Mouse (Mus musculus) limb, embryonic 13.5 days (tissue): ENCODE results near the gene Creb3. TPM values are rescaled to one million over a fixed set of nuclear protein-coding genes. Genes with fewer than 3 reads are reported as not detected.
"Not testable (repeated sequence)": the region's sequence is repeated elsewhere in the genome, so short reads cannot be mapped to it uniquely, and the experiment has no call there.

Experiments
- ATAC-seq: fragments of 200-750 bp; cut with Nextera tagmentation; 2 replicates; pipeline ENCODE4 v1.8.0; 2017; ENCODE audit warnings: low read depth, moderate number of reproducible peaks, moderate TSS enrichment; ENCODE audit not compliant: low FRiP score
- H3K27ac ChIP-seq: fragments of 300-500 bp; sonication (generic); 2 replicates; pipeline ENCODE4 v1.5.1; 2015; ENCODE audit warnings: inconsistent platforms, mild to moderate bottlenecking, moderate library complexity
- H3K27me3 ChIP-seq: fragments of 300-500 bp; sonication (generic); 2 replicates; pipeline ENCODE4 v1.6.1; 2015; ENCODE audit warnings: mild to moderate bottlenecking, inconsistent platforms
- H3K36me3 ChIP-seq: fragments of 300-500 bp; sonication (generic); 2 replicates; pipeline ENCODE4 v1.6.1; 2015; ENCODE audit warnings: inconsistent platforms, mild to moderate bottlenecking, moderate library complexity
- H3K4me1 ChIP-seq: fragments of 300-500 bp; sonication (generic); 2 replicates; pipeline ENCODE4 v1.6.1; 2015; ENCODE audit warnings: inconsistent platforms
- H3K4me2 ChIP-seq: fragments of 300-500 bp; sonication (generic); replicated peaks from 2 replicates; pipeline ENCODE4 v1.6.1; 2015; ENCODE audit warnings: inconsistent platforms, mild to moderate bottlenecking, moderate library complexity
- H3K4me3 ChIP-seq: fragments of 300-500 bp; sonication (generic); 2 replicates; pipeline ENCODE4 v1.5.1; 2015; ENCODE audit warnings: moderate library complexity, mild to moderate bottlenecking, inconsistent platforms
- H3K9ac ChIP-seq: fragments of 300-500 bp; sonication (generic); 2 replicates; pipeline ENCODE4 v1.6.1; 2015; ENCODE audit warnings: mild to moderate bottlenecking, inconsistent platforms
- H3K9me3 ChIP-seq: fragments of 300-500 bp; sonication (generic); 2 replicates; pipeline ENCODE4 v1.6.1; 2016; ENCODE audit warnings: inconsistent platforms
- WGBS: fragments of 180-500 bp; shearing (Covaris S2); methylation state at CpG from one replicate; pipeline ENCODE4 v1.1.7; 2015; 5-methylcytosine and 5-hydroxymethylcytosine counted together
- polyA plus RNA-seq: library from polyadenylated mRNA; unstranded; fragments of >200 nt; fragmentation: Nextera tagmentation; extraction: Ambion mirVana; gene quantifications from 2 replicates; pipeline ENCODE4 v1.2.1, GENCODE M21; 2015

The Creb3 gene
- polyA plus RNA-seq, 1 experiment from 2014 or later, result 58.7 TPM

DNA sequence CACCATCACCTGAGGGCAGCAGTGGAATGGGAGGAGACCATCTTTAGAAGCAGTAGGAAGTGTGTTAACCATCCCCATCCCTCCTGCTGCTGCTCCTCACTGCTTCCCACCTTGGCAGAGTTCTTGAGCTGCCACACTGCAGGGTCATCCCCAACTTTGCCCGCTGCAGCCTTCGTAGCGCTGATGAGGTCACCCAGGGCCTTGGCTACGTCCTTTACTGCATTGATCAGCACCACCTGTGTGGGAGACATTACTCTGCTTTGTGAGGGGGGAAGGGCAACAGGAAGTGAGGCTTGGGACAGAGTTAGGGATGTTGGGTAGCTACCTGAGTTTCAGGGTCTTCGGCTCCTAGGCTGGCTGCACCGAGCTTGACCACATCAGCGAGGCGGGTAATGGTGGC lies 26.5 kb upstream of the Creb3 start:
- H3K4me1 ChIP-seq, result no peaks in the 10 kb centered on the region
- ATAC-seq, result no peak
- H3K9ac ChIP-seq, result no peak overlapping the region
- no peaks in the 10 kb centered on the region for H3K27me3 ChIP-seq
- peaks cover 97% of the 10 kb centered on the region for H3K36me3 ChIP-seq
- H3K9me3 ChIP-seq, result no peaks in the 10 kb centered on the region
- no peak overlapping the region for H3K4me3 ChIP-seq
- no peak overlapping the region for H3K27ac ChIP-seq
- WGBS, result 90% methylated on average over 8 of the region's 8 CpGs
- H3K4me2 ChIP-seq, result no peak overlapping the region

DNA sequence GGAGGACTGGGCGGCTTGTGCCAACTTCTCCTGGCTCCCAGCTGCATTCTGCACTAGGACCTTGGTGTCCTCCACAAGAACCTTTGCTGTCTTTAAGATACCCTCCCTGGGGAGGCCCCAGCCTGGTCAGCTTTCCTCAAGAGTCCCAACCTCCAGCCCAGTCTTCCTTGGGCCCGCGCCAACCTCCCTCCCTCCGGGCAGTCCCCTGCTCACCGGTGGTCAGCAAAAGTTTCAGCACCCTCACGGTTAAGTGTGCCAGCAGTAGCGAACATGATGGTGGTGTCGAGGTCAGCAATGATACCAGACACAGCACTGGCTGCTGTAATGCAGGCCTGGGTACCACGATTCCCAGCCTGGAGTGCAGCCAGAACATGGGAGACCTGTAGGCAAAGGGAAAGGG lies 26.1 kb upstream of the Creb3 start:
- Histone ChIP-seq H3K9me3 (no peaks in the 10 kb centered on the region), H3K4me3 (no peak overlapping the region), H3K36me3 (peaks cover 99% of the 10 kb centered on the region), H3K4me1 (no peaks in the 10 kb centered on the region), H3K27ac (no peak overlapping the region), H3K4me2 (no peak overlapping the region), H3K9ac (no peak overlapping the region), H3K27me3 (no peaks in the 10 kb centered on the region)
- 96% methylated on average over 9 of the region's 9 CpGs for WGBS
- no peak for ATAC-seq

DNA sequence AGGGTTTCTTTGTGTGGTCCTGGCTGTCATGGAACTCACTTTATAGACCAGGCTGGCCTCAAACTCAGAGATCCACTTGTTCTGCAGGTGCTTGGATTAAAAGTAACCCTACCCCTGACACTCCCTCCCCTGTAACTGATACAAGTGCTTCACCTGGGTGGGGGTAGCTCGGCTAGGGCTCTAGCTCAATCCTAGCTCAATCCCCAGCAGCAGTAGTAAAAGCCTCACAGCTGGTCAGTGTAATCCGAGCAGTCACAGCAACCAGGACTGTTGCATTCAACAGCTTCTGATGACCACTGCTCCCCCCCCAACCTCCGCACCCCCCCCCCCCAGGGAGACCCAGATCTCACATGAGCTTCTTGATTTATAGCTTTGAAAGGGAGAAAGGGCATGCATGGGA lies 20.1 kb upstream of the Creb3 start:
- Histone ChIP-seq H3K4me3 (no peak overlapping the region), H3K9me3 (no peaks in the 10 kb centered on the region), H3K4me2 (no peak overlapping the region), H3K4me1 (no peaks in the 10 kb centered on the region), H3K27me3 (no peaks in the 10 kb centered on the region), H3K27ac (no peak overlapping the region), H3K9ac (no peak overlapping the region), H3K36me3 (peaks cover 99% of the 10 kb centered on the region)
- 50% methylated on average over 3 of the region's 3 CpGs for WGBS
- ATAC-seq, result no peak

DNA sequence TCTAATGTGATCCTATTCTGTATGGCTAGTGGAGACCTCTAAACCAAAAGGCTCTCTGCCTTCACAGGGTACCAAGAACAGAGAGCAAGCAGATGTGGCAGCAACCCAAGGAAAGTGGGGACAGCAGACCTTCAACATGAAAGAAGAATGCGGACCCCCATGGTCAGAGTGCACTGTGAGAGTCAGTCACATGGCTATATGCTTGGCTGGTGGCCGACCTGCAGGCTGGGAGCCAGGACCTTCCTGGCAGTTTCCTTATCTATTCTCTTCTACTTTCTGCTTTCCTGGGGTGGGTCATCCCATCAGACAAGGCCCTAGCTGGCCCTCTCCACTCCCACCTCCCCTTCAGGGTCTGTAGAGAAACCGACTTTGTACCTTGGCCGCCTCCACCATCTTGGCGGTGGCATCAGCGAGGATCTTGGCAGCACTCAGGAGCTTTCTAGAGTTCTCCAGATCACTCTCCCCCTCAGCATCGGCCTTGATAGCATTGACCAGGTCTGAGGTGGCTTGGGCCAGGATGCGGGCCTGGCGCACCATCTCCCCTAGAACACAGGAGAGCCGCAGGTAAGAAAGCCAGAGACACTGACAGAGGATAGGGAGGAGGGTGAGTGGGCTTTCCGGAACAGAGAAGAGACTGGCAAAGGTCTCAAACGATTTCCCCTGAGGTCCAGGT lies 15.6 kb upstream of the Creb3 start:
- H3K27ac ChIP-seq, result no peak overlapping the region
- no peak overlapping the region for H3K9ac ChIP-seq
- no peak overlapping the region for H3K4me2 ChIP-seq
- no peak overlapping the region for H3K4me3 ChIP-seq
- 93% methylated on average over 12 of the region's 12 CpGs for WGBS
- no peaks in the 10 kb centered on the region for H3K4me1 ChIP-seq
- H3K36me3 ChIP-seq, result peaks cover 100% of the 10 kb centered on the region
- no peaks in the 10 kb centered on the region for H3K9me3 ChIP-seq
- ATAC-seq, result no peak
- H3K27me3 ChIP-seq, result no peaks in the 10 kb centered on the region

DNA sequence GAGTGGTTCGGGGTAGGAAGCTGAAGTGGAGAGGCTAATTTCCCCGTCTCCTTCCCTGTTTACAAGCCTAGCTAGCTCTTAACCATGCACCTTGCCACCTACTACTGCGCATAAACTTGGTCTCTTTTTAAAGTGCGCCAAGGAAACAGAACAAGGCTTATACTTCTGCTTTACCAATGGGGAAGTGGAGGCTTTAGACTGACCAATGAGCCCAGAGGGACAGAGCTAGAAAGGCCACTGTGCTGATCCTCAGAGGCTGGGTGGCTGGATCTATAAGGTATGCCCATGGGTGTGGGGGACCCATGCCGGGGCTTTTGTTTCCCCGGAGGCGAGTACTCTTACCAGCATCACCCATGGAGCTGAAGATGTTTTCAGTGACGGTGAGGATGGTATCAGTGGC lies 15.0 kb upstream of the Creb3 start:
- Histone ChIP-seq H3K4me1 (no peaks in the 10 kb centered on the region), H3K9me3 (no peaks in the 10 kb centered on the region), H3K9ac (no peak overlapping the region), H3K4me3 (no peak overlapping the region), H3K4me2 (no peak overlapping the region), H3K27me3 (no peaks in the 10 kb centered on the region), H3K27ac (no peak overlapping the region), H3K36me3 (peaks cover 100% of the 10 kb centered on the region)
- no peak for ATAC-seq
- WGBS, result 94% methylated on average over 8 of the region's 8 CpGs

DNA sequence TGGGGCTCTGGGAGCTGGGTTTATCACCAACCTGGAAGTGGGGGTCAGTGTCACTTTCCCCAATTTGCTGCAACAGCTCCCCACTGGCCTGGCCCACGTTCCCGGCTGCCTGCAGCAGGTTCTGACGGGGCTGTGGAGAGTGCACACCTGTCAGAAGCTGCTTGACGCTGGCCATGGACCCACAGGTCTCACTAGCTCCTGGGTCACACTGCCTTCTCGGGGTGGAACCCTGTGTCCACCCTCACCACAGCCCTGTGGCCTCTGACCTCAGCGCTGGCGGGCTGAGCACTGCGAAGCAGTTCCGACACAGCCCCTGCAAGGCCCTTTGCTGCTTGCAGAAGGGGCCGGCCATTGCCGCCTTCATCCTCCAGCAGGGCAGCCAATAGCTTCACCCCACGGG lies 13.1 kb upstream of the Creb3 start:
- no peak for ATAC-seq
- WGBS, result 90% methylated on average over 12 of the region's 12 CpGs
- Histone ChIP-seq H3K27me3 (no peaks in the 10 kb centered on the region), H3K9ac (no peak overlapping the region), H3K4me1 (no peaks in the 10 kb centered on the region), H3K4me2 (no peak overlapping the region), H3K4me3 (no peak overlapping the region), H3K9me3 (no peaks in the 10 kb centered on the region), H3K27ac (no peak overlapping the region), H3K36me3 (peaks cover 100% of the 10 kb centered on the region)

DNA sequence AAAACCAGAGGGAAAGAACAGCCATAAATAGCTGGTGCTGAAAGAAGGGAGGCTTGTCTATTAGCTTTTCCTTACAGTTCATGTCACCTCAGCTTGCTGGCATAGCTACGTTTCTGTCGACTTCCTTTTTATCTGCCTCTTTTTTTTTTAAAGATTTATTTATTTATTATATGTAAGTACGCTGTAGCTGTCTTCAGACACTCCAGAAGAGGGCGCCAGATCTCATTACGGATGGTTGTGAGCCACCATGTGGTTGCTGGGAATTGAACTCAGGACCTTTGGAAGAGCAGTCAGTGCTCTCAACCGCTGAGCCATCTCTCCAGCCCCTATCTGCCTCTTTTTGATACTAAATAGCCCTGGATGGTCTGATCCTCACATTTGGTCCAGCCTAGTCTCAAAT lies 10.3 kb upstream of the Creb3 start:
- peaks cover 99% of the 10 kb centered on the region for H3K36me3 ChIP-seq

DNA sequence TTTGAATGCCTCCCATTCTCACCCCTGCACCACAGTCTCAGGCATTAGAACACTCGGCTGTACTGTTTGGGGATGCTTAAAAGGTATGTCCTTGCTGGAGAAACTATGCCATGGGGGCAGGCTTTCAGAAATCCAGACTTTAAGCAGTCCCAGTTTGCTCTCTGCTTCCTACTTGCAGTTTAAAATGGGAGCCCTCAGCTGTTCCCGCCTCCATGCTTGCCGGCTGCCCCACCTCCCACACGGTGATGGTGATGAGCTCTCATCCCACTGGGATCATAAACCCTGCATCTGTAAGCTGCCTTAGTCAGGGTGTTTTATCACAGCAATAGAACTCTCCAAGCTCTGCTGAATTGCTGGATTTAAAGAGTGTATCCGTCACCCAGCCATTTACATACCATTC lies 9.7 kb upstream of the Creb3 start:
- WGBS, result 90% methylated on average over 5 of the region's 5 CpGs
- ATAC-seq, result no peak
- H3K36me3 ChIP-seq, result peaks cover 99% of the 10 kb centered on the region
- no peaks in the 10 kb centered on the region for H3K27me3 ChIP-seq
- H3K27ac ChIP-seq, result no peak overlapping the region
- no peak overlapping the region for H3K4me2 ChIP-seq
- 0 out of 2 replicates have a peak, but pooled peaks cover 5% of the 10 kb centered on the region for H3K4me1 ChIP-seq
- no peak overlapping the region for H3K9ac ChIP-seq
- no peak overlapping the region for H3K4me3 ChIP-seq
- H3K9me3 ChIP-seq, result no peaks in the 10 kb centered on the region

More for the DNA sequence above, 10.3 kb upstream of the Creb3 start:
- H3K27ac ChIP-seq, H3K4me3 ChIP-seq, H3K4me1 ChIP-seq, H3K9me3 ChIP-seq, ATAC-seq, H3K27me3 ChIP-seq, H3K9ac ChIP-seq, H3K4me2 ChIP-seq: not testable (repeated sequence)
- WGBS, result 90% methylated on average over 6 of the region's 6 CpGs

DNA sequence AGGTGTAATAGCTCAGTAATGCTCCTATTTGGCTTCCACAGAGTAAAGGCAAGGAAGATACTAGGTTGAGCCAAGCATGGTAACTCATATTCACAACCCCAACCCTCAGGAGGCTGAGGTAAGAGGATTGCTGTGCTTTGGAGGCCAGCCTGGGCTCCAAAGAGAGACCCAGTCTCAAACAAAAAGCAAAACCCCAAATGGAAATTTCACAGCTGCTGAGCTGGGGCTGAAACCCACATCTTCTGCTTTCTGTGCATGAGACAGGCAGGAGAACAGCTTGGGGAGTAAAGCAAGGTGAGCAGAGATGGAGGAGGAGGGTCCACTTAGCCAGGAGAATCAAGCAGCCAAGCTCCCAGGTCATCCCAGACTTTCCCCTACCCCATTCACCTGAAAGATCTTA lies 8.2 kb upstream of the Creb3 start:
- Histone ChIP-seq H3K4me3 (no peak overlapping the region), H3K27ac (no peak overlapping the region), H3K36me3 (peaks cover 85% of the 10 kb centered on the region), H3K4me1 (peaks cover 20% of the 10 kb centered on the region), H3K9ac (no peak overlapping the region), H3K27me3 (no peaks in the 10 kb centered on the region), H3K4me2 (no peak overlapping the region), H3K9me3 (no peaks in the 10 kb centered on the region)
- no peak for ATAC-seq

DNA sequence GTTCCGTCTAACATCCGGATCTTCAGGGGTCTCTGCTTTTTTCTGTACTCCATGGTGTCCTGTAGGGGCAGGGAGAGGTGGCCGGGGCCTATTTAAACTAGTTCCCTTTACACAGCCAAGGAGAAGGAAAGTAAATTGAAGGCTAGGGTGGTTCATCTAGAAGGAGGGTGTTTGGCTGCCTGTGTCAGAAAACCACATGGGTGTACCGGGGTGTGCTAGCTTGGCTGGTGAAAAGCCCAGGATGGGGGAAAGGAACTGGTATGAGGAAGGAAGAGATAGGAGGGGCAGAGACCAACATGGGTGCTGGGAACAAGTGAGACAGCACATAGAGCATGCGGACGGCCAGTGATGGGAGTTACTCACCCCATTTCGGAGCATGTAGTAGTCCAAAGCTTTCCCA lies 6.2 kb upstream of the Creb3 start:
- Histone ChIP-seq H3K36me3 (peaks cover 64% of the 10 kb centered on the region), H3K4me3 (no peak overlapping the region), H3K9ac (no peak overlapping the region), H3K4me1 (peaks cover 39% of the 10 kb centered on the region), H3K27me3 (no peaks in the 10 kb centered on the region), H3K4me2 (no peak overlapping the region), H3K27ac (no peak overlapping the region), H3K9me3 (no peaks in the 10 kb centered on the region)
- WGBS, result 94% methylated on average over 7 of the region's 7 CpGs
- ATAC-seq, result no peak

DNA sequence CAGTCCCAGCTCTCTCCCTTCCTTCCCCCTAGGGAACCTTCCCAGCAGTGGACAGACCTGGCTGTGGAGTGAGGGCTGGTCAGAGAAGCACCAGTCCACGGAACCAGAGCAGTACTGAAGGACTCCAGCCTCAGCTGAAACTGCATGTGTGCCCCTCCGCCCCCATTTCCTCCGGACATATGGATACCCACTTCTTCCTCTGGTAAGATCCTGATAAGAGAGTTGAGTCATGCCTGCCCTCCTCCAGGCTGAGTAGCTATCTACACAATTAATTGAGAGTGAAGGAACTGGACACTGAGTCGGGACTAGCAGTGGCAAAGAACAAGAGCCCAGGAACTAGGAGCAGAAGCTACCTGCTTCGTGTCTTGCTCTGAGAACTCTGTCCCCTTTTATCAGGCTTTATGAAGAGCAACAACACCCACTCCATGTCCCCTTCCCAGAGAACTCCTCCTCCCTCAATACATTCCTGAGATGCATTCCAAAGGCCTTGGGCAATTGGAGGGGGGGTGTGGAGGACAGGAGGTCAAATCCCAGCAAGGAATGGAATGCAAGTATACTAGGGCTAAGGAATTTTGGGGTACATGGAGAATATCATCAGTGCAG lies 4.0 kb upstream of the Creb3 start:
- WGBS, result 32% methylated on average over 5 of the region's 5 CpGs
- no peak for ATAC-seq
- peaks cover 42% of the 10 kb centered on the region for H3K36me3 ChIP-seq
- peak overlapping the region; percentile 91 for H3K4me2 ChIP-seq
- no peaks in the 10 kb centered on the region for H3K27me3 ChIP-seq
- no peaks in the 10 kb centered on the region for H3K9me3 ChIP-seq
- H3K9ac ChIP-seq, result peak overlapping the region; percentile 65
- peaks cover 46% of the 10 kb centered on the region for H3K4me1 ChIP-seq
- peak overlapping the region; percentile 81; the same call in 1 of the 2 replicates for H3K27ac ChIP-seq
- peak overlapping the region; percentile 28 for H3K4me3 ChIP-seq

DNA sequence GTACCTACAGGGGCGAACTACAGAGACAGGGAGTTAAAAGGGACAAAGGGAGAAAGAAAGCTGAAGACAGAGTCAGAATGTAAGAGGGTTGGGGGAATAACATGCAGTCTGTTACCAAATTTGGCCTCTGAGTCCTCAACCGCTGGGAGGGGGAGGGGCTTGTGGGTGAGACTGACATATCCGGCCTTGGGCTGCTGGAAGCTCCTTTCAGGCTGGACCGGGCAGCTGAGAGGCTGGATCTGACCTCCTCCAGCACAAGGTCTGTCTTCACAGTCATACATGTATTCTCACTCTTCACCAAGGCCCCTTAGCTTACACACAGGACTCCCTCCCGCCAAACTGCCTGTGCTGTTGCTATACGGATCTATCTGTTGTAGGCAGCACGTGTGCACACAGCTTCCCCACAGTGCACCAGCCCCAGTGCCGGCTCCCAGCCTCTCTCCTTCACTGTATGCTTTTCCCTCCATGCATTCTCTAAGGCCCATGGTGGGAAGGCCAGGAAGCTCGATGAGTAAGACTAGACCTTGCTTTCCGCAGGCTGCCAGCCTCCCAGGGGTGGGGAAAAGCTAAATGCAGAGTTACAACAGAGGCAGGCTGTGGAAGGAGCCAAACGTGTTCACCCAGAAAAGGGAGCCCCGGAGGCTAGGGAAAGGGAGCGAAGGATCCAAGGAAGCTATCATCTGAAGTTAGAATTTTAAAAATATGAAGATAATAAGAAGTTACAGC lies 3.3 kb upstream of the Creb3 start:
- H3K9ac ChIP-seq, result peak overlapping the region; percentile 65
- no peak for ATAC-seq
- H3K27me3 ChIP-seq, result no peaks in the 10 kb centered on the region
- peak overlapping the region; percentile 81 for H3K27ac ChIP-seq
- H3K36me3 ChIP-seq, result peaks cover 36% of the 10 kb centered on the region
- peaks cover 53% of the 10 kb centered on the region for H3K4me1 ChIP-seq
- H3K9me3 ChIP-seq, result no peaks in the 10 kb centered on the region
- 23% methylated on average over 13 of the region's 13 CpGs for WGBS
- H3K4me2 ChIP-seq, result peak overlapping the region; percentile 91
- peak overlapping the region; percentile 28 for H3K4me3 ChIP-seq
